Mouse (Mus musculus): ENCODE measurements around the gene Tff3. TPM values are rescaled to one million over a fixed set of nuclear protein-coding genes. Genes with fewer than 3 reads are reported as not detected.

The Tff3 gene
- total RNA-seq, 2 experiments from 2014 or later, result not detected

- DNase-seq (ENCODE audit: low spot score), result no peak
- intact Hi-C loops (cut with DNase I), result no loop called here
These were observed 47.0 kb downstream of the Tff3 start for GRCm38 (mm10) chr17:31082296-31083078.

GRCm38 (mm10) chr17:31079078-31079840 is 50.2 kb downstream of the Tff3 start:
- intact Hi-C loops (cut with DNase I), result loop anchor here (1.0 to 5.0 kb wide), 2 partner anchors 19 to 38 kb away; no protein-coding TSS in a partner anchor
- DNase-seq (ENCODE audit: low spot score), result no peak

GRCm38 (mm10) chr17:31078581-31078980 is 50.9 kb downstream of the Tff3 start:
- intact Hi-C loops (cut with DNase I), result loop anchor here (5.0 kb wide), 1 partner anchor 39 kb away; no protein-coding TSS in a partner anchor
- DNase-seq (ENCODE audit: low spot score), result no peak

GRCm38 (mm10) chr17:31077561-31077960 is 51.9 kb downstream of the Tff3 start:
- DNase-seq (ENCODE audit: low spot score), result no peak
- intact Hi-C loops (cut with DNase I), result loop anchor here (5.0 kb wide), 1 partner anchor 40 kb away; no protein-coding TSS in a partner anchor

- intact Hi-C loops (cut with DNase I), result loop anchor here (5.0 kb wide), 1 partner anchor 42 kb away; no protein-coding TSS in a partner anchor
- no peak for DNase-seq (ENCODE audit: low spot score)
These were observed 54.0 kb downstream of the Tff3 start for GRCm38 (mm10) chr17:31075471-31075870.

Other genes starting within 250 kb of the Tff3 start
- gene Glp1r, start 227.8 kb downstream of the Tff3 start, total RNA-seq (2021), result under 1 TPM; 0.44 to 0.59 TPM
- gene Umodl1, start 175.0 kb downstream of the Tff3 start, total RNA-seq (2021), result not detected
- 1 to 10 TPM; 3.8 to 6.0 TPM for gene Abcg1, start 72.0 kb downstream of the Tff3 start, total RNA-seq (2021)
- not detected for gene Tff2, start 14.6 kb upstream of the Tff3 start, total RNA-seq (2021)
- not detected for gene Tff1, start 35.6 kb upstream of the Tff3 start, total RNA-seq (2021)
- gene Tmprss3, start 69.3 kb upstream of the Tff3 start, total RNA-seq (2021), result not detected
- gene Ubash3a, start 78.2 kb upstream of the Tff3 start, total RNA-seq (2021), result not detected
- 1 to 10 TPM; 1.7 to 2.1 TPM for gene Rsph1, start 147.7 kb upstream of the Tff3 start, total RNA-seq (2021)
- 10 to 100 TPM; 10.4 to 13.3 TPM for gene Slc37a1, start 157.1 kb upstream of the Tff3 start, total RNA-seq (2021)